Comparison of ENCODE assay signal across 11 mouse cellular contexts in genomic region chr16:4469599-4470352, GRCm38 (mm10). TPM values are rescaled to one million over a fixed set of nuclear protein-coding genes. Genes with fewer than 3 reads are reported as not detected.
DNase-seq lines count a peak whose midpoint lies in the region; ATAC-seq and TF ChIP-seq lines count a peak whose summit lies in the region.
"Had no signal": no experiment of that assay in that cellular context is flagged by ENCODE, and none has a peak within 500 bp of the region (broad histone marks: within the 10 kb centered on the region; RNA-seq: fewer than 3 reads in every experiment).

No protein-coding gene starts in this region.

- peak overlapping the region; percentile 51 for H3K27ac ChIP-seq in liver, postnatal 0 days (ENCODE audit: low read depth)
- H3K27ac ChIP-seq in liver, embryonic 11.5 days (ENCODE audit: low read depth, low read length), result no peak overlapping the region
- H3K27ac ChIP-seq in midbrain, embryonic 16.5 days (ENCODE audit: low read length), result no peak overlapping the region
- H3K27ac ChIP-seq: lung, embryonic 15.5 days had no signal

- no peaks in the 10 kb centered on the region for H3K9me3 ChIP-seq in liver, postnatal 0 days (ENCODE audit: low read length)
- no peaks in the 10 kb centered on the region for H3K9me3 ChIP-seq in liver, embryonic 11.5 days (ENCODE audit: control insufficient read depth, low read length)
- H3K9me3 ChIP-seq in midbrain, embryonic 16.5 days (replicated peaks; ENCODE audit: control insufficient read depth, low read length, poor library complexity, severe bottlenecking), result no peaks in the 10 kb centered on the region
- H3K9me3 ChIP-seq: lung, embryonic 15.5 days had no signal

- peak; percentile 65 for DNase-seq in adrenal gland, adult 2 months
- no peak for DNase-seq in adrenal gland, adult 18-20 months (ENCODE audit: low spot score in 2 of 2)
- DNase-seq in liver, postnatal 0 days, result peak; percentile 23
- no peak for DNase-seq in liver, embryonic 11.5 days (ENCODE audit: low spot score)
- peak; percentile 45 to 47 for DNase-seq in adrenal gland, postnatal 36 days
- no peak for DNase-seq in cerebellum, postnatal 36 days
- DNase-seq: B cell, adult 2 months; retina, postnatal 1 day had no signal

- H3K27me3 ChIP-seq in liver, postnatal 0 days (ENCODE audit: insufficient read depth, low read length), result no peaks in the 10 kb centered on the region
- no peaks in the 10 kb centered on the region for H3K27me3 ChIP-seq in liver, embryonic 11.5 days (replicated peaks; ENCODE audit: control insufficient read depth, insufficient read depth, low read length)
- no peaks in the 10 kb centered on the region for H3K27me3 ChIP-seq in midbrain, embryonic 16.5 days (ENCODE audit: control insufficient read depth, insufficient read depth, low read depth, low read length)
- H3K27me3 ChIP-seq: lung, embryonic 15.5 days had no signal

- H3K9ac ChIP-seq in liver, postnatal 0 days (replicated peaks), result no peak overlapping the region; the same call in 1 of the 2 replicates
- no peak overlapping the region; the same call in 1 of the 2 replicates for H3K9ac ChIP-seq in liver, embryonic 11.5 days (ENCODE audit: low read depth, low read length)
- H3K9ac ChIP-seq in midbrain, embryonic 16.5 days (ENCODE audit: low read depth, low read length), result no peak overlapping the region
- H3K9ac ChIP-seq: lung, embryonic 15.5 days had no signal

- H3K4me1 ChIP-seq in liver, postnatal 0 days (ENCODE audit: insufficient read depth), result peaks cover 13% of the 10 kb centered on the region; the same call in 1 of the 2 replicates
- H3K4me1 ChIP-seq in liver, embryonic 11.5 days (replicated peaks; ENCODE audit: control insufficient read depth, insufficient read depth, low read length), result peaks cover 5% of the 10 kb centered on the region
- peaks cover 6% of the 10 kb centered on the region for H3K4me1 ChIP-seq in midbrain, embryonic 16.5 days (ENCODE audit: control insufficient read depth, insufficient read depth, low read length)

- 33% methylated on average over 10 of the region's 10 CpGs for WGBS in liver, postnatal 0 days (ENCODE audit: insufficient replicate concordance)
- 49% methylated on average over 10 of the region's 10 CpGs for WGBS in liver, embryonic 11.5 days
- WGBS in midbrain, embryonic 16.5 days, result 66% methylated on average over 10 of the region's 10 CpGs

- H3K4me3 ChIP-seq in liver, postnatal 0 days (ENCODE audit: low read depth, low read length), result no peak overlapping the region
- no peak overlapping the region for H3K4me3 ChIP-seq in liver, embryonic 11.5 days (ENCODE audit: low read depth, low read length)
- H3K4me3 ChIP-seq in midbrain, embryonic 16.5 days (ENCODE audit: low read depth, low read length), result no peak overlapping the region
- H3K4me3 ChIP-seq: lung, embryonic 15.5 days had no signal

- peak; percentile 46 for TF ChIP-seq CTCF in liver, postnatal 0 days (IDR thresholded peaks at IDR 0.05; ENCODE audit: low read depth)

- ATAC-seq in liver, postnatal 0 days, result peak; percentile 75
- ATAC-seq in liver, embryonic 11.5 days (replicated peaks; ENCODE audit: low FRiP score), result no peak
- 0 out of 2 replicates have a peak, but pooled peaks have one; percentile 29 for ATAC-seq in megakaryocyte-erythroid progenitor cell, adult 5-6 weeks (replicated peaks; ENCODE audit: low FRiP score, low TSS enrichment, poor library complexity, severe bottlenecking)
- no peak for ATAC-seq in midbrain, embryonic 16.5 days

- no peaks in the 10 kb centered on the region for H3K36me3 ChIP-seq in liver, postnatal 0 days (replicated peaks; ENCODE audit: insufficient read depth, low read length)
- H3K36me3 ChIP-seq in liver, embryonic 11.5 days (ENCODE audit: control insufficient read depth, insufficient read depth, low read length), result no peaks in the 10 kb centered on the region
- no peaks in the 10 kb centered on the region for H3K36me3 ChIP-seq in midbrain, embryonic 16.5 days (ENCODE audit: control insufficient read depth, insufficient read depth, low read length)
- H3K36me3 ChIP-seq: lung, embryonic 15.5 days had no signal

- no peak for TF ChIP-seq EP300 in liver, postnatal 0 days (IDR thresholded peaks at IDR 0.05; ENCODE audit: low read depth)

- 0 out of 2 replicates have a peak overlapping the region, but pooled peaks have one; percentile 22 for H3K4me2 ChIP-seq in liver, postnatal 0 days (ENCODE audit: low read depth, low read length)
- no peak overlapping the region for H3K4me2 ChIP-seq in liver, embryonic 11.5 days
- no peak overlapping the region for H3K4me2 ChIP-seq in midbrain, embryonic 16.5 days (ENCODE audit: low read length)
- H3K4me2 ChIP-seq: lung, embryonic 15.5 days had no signal

RNA-seq across cellular contexts. Expression of gene Adcy9, which starts 49.5 kb away (rescaled TPM):
- total RNA-seq in adrenal gland, adult 2 months (2021), result 10 to 100 TPM; 43.2 to 50.9 TPM
- 38.2 and 56.7 TPM in 2 replicates for polyA plus RNA-seq in adrenal gland, adult 2 months (2012; rRNA removed)
- 10 to 100 TPM; 32.3 to 51.9 TPM for total RNA-seq in adrenal gland, adult 18-20 months (2021)
- polyA plus RNA-seq in liver, postnatal 0 days (2015; fragmentation: Nextera tagmentation; extraction: Ambion mirVana), result 0.80 and 0.94 TPM in 2 replicates
- polyA plus RNA-seq in liver, embryonic 11.5 days (2014; fragmentation: Nextera tagmentation; extraction: Ambion mirVana), result 1.6 and 2.1 TPM in 2 replicates
- total RNA-seq in adrenal gland, postnatal 36 days (2021), result 10 to 100 TPM; 55.5 to 76.6 TPM
- 3.3 and 7.0 TPM in 2 replicates for total RNA-seq in megakaryocyte-erythroid progenitor cell, adult 5-6 weeks (2014; fragmentation: Nextera tagmentation)
- total RNA-seq in megakaryocyte-erythroid progenitor cell, adult 5-6 weeks (2017), result 4.7 and 6.5 TPM in 2 replicates
- 4.0 and 4.3 TPM in 2 replicates for polyA plus RNA-seq in midbrain, embryonic 16.5 days (2015; fragmentation: Nextera tagmentation; extraction: Ambion mirVana)

Comparison
In these comparisons a context has a peak if more than half of its experiments do, and no peak if none do; other contexts are left out.
1. DNase-seq: peak in adrenal gland, adult 2 months (single experiment), liver, postnatal 0 days (single experiment) and adrenal gland, postnatal 36 days (2 of 2); none in adrenal gland, adult 18-20 months (0 of 2), liver, embryonic 11.5 days (single experiment) and cerebellum, postnatal 36 days (0 of 2).
2. ATAC-seq: peak in liver, postnatal 0 days (single experiment) and megakaryocyte-erythroid progenitor cell, adult 5-6 weeks (single experiment); none in liver, embryonic 11.5 days (single experiment) and midbrain, embryonic 16.5 days (single experiment).
3. RNA of gene Adcy9, which starts 49.5 kb away (total RNA-seq): 55.5 to 76.6 TPM in adrenal gland, postnatal 36 days, 32.3 to 51.9 TPM in adrenal gland, adult 18-20 months and 43.2 to 50.9 TPM in adrenal gland, adult 2 months; 3.3 to 7.0 TPM in megakaryocyte-erythroid progenitor cell, adult 5-6 weeks; every median in the first group is over 4 times any median in the second.